Mouse (Mus musculus) monocyte, adult 2 months (primary cell): ENCODE data around the gene Tgfbr3.

Experiments used
- DNase-seq, 2 experiments: peaks; one replicate each; pipeline ENCODE4 v3.0.0; 2022; ENCODE audit warnings: low spot score in 2 of 2, low read depth in 1 of 2

Tgfbr3 gene

GRCm38 (mm10) chr5:107213373-107214132 is 75.9 kb downstream of the Tgfbr3 start:
- no peak for DNase-seq

- no peak for DNase-seq
These were observed 77.5 kb downstream of the Tgfbr3 start for GRCm38 (mm10) chr5:107211830-107212370.

DNA sequence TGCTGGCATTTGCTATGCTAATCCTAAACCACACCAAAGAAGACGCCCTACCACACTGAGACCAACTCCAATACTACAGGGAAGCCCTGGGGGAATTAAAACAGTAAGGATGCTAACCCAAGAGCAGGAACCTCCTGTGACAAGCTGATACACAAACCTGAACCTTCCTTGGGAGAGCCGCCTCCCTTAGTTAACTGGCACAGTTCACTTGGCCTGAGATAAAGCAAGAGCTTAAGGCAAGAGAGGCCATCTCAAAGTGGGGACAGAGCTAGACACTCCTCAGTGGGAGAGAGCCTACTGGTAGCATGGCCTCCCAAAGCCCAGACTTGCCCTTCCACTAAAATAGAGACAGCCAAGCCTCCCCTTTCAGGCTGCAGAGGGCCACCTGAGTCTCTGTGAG is 79.4 kb downstream of the Tgfbr3 start:
- no peak for DNase-seq

DNA sequence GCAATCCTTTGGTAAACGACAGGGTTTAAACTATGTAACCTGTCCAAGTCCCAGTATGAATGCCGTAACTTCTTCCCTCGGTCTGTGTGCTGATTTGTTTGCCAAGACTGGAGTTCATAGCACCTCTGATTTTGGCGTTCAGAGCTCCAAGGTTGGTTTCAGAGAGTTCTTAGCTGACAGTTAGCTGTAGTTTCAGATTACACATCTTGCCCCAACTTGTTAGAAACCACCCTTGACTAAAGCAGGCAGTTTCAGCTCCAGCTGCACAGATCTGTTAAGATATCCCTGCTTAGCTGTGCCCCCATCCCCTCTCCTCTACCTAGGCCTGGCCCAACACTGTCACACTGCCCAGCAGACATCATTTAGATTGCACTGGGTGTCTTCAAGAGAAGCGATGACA is 81.5 kb downstream of the Tgfbr3 start:
- DNase-seq, result no peak

DNA sequence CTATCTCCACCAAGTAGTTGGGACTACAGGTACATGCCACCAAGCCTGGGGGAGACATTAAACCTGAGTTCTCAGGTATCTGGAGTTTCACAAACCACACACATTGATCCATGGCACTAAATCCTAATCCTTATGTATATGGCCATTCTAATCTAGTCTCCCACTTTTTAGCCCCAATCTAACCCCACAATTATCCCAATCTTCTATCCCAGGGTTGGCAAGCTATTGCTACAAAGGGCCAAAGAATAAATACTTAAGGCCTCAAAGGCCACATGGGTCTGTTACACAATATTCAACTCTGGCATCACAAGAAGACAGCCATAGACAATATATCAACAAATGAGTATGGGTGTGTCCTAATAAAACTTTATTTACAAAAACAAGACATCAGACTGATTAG is 85.1 kb downstream of the Tgfbr3 start:
- DNase-seq, result no peak

GRCm38 (mm10) chr5:107202801-107203559 is 86.4 kb downstream of the Tgfbr3 start:
- DNase-seq, result no peak

GRCm38 (mm10) chr5:107201509-107202182 is 87.8 kb downstream of the Tgfbr3 start:
- DNase-seq, result no peak

DNA sequence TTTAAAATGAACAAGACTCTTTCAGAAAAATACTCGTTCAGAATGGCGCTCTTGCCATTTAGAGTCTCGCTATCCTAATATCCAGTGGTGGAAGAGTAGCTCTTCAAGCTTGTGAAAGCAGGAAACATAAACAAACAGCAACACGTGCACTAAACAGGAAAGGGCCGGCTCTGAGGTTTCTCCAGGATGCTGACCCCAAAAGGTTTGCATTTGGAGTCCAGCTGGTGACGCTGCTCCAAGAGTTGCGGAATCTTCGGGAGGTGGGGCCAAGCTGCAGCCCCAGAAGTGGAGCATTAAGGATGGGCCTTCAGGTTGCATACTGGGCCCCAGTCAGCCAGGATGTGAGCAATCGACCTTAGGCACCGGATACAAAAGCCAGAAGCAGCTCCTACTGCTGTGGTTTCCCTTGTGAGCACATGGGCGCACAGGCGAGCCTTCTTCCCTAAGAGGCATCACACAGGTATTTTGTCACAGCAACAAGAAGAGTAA is 88.5 kb downstream of the Tgfbr3 start:
- no peak for DNase-seq

DNA sequence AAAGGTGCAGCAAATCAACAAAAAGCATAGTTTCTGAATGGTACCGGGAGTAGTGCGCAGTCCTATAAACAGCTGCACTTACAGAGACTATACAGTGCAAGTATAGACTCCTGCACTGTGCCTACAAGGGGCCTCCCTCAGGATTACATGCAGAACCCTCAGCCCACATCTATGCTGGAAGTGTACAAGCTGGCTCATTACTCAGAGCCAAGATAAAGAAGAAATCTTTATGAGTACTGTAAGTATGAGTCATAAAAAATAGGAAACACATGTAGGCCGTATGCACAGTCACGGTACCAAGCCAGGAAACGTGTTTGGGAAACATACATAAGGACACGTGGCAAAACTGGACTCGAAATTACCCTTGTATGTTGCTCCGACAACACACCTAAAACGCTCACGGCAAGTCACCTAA is 89.2 kb downstream of the Tgfbr3 start:
- DNase-seq, result no peak

DNA sequence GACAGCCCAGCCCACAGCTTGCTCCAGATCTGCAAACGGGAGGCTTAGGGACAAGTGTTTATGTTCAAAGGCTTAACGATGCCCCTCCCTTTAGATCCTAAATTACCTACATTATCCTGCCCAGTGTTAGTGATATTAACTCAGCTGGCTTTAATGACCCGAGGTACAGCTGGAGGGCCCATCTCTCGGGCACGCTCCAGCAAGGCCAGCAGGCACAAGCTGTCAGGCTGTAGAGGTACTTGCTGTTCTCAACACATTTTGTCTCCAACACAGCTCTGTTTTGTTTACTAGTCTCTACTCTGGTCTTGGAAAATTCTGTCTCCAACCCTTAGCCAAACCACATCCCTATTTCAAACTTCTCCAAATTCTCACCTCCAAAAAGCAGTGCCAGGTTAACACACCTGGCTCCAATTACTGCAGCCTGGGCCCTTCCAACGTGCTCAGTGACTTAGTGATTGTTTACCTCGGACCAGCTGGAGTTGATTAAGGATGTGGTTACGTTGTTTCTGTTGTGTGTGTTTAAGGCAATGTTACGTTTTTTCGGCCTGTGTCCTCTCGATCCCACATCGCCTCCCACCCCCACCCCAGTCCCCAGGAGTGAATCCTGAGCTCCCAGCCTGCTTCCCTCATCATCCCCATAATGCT is 93.6 kb downstream of the Tgfbr3 start:
- no peak for DNase-seq

DNA sequence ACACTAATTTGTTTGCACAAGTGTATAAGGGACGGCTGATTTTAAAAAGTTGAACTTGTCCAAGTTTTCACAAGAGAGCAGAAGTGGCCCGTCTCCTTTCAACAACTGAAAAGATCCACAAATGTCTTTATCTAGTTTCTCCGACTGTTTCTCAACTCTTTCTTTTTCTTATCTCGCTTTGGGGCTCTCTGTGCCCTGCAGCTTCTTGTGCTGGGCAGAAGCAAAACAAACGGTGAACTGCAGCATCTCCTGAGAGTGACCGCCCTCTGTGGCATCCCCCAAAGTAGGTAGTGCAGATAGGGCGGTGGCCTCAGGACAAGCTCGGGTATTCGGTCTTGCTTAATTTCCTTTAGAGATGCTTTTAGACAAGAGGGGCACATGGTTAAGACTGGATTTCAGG is 96.3 kb downstream of the Tgfbr3 start:
- DNase-seq, result no peak

DNA sequence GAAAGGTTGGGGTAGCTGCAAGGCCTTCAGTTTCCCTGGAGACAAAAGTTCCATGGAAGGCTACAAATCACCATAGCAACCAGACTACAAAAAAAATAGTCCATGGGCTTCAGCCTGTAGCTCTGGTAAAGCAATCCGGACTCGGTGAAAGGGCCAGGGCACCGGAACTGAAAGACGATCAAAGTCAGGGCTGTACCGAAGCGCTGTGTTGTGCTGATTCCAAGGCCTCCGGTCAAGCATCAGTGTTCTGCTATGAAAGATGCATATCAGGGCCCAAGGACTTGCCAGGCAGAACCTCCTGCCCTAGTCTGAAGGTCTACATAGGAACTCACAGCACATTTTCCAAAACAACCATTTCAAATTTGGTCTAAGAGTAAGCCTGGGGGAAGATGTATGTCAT is 97.1 kb downstream of the Tgfbr3 start:
- no peak for DNase-seq

DNA sequence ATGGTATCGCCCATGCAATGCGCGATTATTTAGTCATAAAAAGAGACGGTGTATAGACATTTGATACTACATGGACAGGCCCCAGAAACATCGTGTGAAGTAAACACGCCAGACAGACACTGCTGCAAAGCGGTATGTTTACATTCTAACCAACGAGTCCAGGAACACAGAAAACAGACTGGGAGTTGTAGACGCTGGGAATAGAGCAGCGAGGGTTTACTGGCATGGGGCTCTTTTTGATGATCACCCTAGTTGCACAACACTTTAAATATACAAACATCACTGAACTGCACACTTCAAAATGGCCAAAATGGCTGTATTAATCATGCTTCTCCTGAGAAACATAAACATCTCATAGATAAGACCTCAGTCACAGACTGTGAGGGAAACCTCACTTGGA is 100.9 kb downstream of the Tgfbr3 start:
- no peak for DNase-seq

- DNase-seq, result no peak
These were observed 103.2 kb downstream of the Tgfbr3 start for GRCm38 (mm10) chr5:107186206-107186605.

DNA sequence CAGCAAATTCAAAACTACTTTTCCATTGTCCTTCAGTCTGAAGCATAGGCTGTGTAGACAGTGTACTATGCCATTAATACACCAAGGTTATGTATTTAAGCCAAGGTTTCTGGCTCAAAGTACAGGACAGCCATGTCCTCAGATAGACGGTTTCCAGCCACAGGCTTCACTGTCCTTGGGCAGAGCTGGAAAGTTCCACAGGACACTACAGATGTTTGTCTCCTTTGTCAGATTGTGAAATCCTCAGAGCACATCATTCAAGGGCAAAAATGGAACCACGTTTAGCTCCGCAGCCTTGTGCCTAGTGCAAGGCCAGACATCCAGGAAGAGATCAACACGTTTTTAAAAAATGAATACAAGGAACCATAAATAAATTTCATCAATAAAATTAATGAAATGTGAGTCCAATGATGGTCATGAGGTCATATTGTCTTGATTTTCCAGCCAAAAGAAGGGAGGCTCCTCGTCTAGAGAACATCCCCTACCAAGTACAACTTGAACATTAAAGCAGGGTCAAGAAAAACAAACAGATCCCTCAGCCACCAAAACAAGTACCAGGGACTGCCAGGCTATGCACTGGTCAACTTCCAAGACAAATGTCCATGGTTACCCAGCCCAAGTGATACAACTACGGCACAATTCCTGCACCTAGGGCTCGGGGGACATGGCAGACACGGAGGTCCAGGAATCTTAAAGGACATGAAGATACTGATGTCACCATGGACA is 105.1 kb downstream of the Tgfbr3 start:
- no peak for DNase-seq

DNA sequence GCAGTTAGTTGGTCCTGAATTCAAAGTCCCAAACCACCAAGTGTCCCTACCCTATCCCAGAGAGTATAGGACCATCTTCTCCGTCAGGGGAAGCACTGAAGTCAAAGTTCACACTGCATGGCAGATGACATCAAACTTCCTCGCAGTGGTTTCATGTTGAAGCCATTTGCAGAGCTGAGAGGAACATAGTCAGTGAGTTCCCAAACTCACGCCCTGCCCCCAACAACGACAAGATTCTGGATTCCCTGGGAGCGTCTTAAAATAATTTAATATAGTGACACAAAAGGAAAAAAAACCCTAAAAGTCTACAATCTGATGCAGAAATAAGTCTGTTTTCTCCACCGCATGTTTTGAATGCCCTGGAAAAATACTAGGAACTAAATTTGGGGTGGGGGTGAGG is 105.9 kb downstream of the Tgfbr3 start:
- no peak for DNase-seq

DNA sequence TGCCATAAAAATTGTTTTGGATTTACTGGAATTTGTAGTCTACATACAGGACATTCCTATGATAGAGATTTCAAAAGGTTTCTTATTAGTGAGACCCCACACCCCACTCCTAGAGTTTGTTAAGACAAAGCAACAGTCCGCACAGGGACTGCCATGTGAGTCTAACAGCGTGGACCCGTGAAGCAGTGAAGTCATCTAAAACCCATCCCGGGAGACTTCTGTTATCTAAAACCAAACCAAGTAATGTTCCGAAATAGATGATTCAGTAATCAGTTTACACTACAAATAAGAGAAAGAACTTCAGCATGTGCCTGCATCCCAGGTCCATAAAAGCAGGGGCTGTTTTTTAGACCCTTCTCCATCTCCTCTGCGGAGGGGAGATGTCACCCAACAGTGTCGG is 106.7 kb downstream of the Tgfbr3 start:
- no peak for DNase-seq

DNA sequence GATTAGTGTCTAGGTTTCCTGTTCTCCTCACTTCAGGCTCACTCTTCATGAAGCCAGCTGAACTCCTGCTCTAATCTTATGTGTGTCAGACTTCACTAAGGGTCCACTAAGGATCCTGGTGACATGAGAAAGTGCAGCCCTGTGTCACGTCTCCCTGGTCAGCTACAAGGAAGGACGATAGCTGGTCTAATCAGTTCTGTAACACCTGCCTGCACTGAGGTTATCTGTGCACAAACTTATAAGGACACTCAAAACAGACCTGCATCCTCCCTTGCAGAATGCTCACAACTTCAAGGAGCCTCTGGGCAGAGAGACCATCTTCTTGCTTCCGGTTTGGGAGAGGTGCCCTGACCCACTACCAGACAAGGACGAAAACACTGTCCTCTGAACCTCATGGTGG is 107.6 kb downstream of the Tgfbr3 start:
- DNase-seq, result no peak

GRCm38 (mm10) chr5:107179194-107179593 is 110.2 kb downstream of the Tgfbr3 start:
- DNase-seq, result no peak

GRCm38 (mm10) chr5:107177791-107178190 is 111.6 kb downstream of the Tgfbr3 start:
- DNase-seq, result no peak
